Mouse (Mus musculus) embryo, embryonic 9.5 days (tissue): Measurements from ENCODE around the gene Angptl1.

Experiments used
- DNase-seq: peaks from one replicate; pipeline ENCODE4 v3.0.0-alpha.2; 2017; ENCODE audit errors: extremely low spot score

The Angptl1 gene

DNA sequence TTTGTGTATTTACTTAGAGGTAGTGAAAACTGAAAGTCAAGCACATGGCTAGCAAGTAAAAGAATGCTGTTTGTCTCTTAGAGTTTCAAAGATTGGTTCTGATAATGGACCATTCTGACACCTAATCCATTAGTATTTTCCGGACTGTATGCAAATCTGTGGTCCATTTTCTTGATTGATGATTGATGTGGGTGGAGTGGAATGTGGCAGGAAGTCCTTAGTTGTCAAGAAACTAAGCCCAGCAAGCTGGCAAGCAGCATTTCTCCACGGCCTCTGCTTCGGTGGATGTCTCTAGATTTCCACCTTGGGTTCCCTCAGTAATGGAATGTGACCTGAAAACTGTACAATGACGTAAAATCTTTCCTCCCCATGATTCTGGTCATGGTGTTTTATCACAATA is 32.3 kb downstream of the Angptl1 start:
- DNase-seq = no peak

DNA sequence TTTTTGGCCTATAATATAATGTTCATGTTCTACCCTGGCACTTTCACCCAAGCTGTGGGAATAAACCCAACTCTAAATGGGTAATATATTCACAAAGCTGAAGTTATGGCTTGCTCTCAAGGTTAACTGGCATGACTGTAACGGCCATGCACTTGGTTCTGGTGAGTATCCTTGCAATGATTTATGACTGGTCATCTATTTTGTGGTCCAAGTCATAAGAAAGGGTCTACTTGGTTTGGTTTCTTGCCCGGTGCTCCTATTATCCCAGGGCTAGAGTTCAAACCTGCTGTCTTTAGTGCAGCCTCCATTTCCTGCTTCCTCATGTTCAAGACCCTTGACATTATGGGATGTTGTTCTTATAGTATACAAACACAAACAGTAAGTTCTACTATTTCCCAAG is 46.4 kb downstream of the Angptl1 start:
- DNase-seq = no peak

DNA sequence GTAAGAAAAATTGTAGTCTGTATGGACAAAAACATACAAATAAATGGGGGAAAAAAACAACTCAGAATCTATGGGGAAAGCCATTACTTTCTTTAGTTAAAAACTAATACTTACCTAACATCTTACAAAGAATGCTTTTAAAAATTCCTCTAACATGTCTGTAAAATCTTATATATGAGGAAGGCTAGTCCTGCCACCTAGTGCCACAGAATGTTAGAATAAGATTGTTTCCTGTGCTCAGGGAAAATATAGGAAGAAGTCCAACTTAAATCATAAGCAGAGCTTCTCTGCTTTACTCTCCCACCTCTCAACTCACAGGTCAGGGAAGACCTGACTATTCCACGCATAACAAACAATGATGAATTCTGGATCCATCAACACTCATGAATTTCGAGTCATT is 47.5 kb downstream of the Angptl1 start:
- DNase-seq = no peak

DNA sequence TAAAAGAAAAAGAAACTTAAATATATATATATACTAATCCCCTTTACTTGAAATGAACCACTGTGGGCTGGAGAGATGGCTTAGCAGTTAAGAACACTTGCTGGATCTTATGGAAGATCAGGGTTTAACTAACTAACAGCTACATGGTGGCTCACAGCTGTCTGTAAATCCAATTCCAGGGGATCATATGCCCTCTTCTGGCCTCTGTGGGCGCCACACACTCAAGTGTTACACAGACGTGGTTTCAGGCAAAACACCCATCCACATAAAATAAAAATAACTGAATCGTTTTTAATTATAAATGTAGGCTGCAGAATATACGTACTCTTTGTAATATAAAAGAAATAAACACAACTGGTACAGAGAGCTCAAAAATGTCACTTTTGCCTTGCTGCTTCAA is 50.5 kb downstream of the Angptl1 start:
- no peak for DNase-seq

DNA sequence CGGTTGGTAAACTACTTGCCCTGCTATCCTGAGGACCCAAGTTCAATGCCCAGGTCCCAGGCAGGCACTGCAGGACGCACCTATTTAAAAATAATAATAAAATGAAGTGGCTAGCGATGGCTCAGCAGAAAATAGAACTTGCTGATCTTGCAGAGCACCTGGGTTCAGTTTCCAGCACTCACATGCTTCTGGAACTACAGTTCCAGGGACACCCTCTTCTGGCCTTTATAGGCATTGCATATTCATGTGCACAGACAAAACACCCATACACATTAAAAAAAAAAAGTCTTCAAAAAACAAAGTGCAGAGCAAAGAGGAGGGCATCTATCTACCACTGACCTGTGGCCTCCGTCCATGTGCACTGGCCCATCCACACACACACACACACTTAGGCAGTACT is 53.2 kb downstream of the Angptl1 start:
- peak; percentile 11 for DNase-seq

DNA sequence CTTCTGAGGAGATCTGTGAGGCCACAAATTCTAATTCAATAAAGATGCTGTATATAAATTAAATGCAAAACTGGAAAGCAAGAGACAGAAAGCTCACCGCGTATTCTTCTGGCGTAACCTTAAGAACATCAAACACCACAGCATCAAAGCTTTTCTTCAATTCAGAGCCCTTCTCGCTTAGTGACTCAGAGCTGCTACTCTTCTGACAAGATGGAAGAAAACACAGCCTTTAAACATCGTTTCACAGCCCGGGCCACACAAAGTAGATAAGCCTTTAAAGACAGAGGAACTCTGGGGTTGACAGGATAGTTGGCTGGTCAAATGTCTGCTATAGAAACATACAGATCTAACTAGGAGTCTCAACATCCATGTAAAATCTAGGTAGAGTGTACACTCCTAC is 63.3 kb downstream of the Angptl1 start:
- no peak for DNase-seq

DNA sequence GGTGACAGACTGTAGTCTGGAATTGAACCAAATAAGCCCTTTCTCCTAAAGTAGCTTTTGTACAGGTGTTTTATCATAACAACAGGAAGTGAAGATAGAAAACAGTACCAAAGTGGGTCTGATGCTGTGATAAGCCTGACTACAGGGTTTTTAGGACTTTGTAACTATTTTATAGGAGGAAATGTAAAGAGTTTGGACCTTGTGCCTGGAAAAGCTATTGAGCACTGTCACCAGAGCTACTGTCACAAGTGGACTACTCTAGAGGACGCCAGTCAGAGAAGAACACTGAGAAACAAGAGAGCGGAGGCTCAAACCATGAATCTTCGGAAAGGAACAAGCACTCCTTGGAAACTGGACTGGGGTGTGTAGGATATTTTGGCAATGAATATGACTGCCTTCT is 65.5 kb downstream of the Angptl1 start:
- DNase-seq = no peak

DNA sequence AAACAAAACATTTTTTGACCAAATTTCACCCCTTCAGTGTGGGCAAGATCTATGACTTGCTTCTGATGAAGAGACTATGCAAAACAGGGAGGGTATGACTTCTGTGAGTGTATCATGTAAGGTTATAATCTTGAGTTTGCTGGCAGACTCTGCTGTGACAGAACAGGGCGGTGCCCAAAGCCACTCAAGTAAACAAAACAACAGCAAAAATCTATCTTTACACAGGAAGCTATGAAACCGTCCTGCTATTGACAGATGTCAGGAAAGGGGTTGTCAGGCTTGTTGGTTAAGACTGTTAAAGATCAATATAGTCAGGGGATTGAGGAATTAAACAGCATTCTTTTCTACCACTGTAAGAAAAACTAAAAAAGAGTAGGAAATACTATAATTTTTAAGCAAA is 67.3 kb downstream of the Angptl1 start:
- no peak for DNase-seq

DNA sequence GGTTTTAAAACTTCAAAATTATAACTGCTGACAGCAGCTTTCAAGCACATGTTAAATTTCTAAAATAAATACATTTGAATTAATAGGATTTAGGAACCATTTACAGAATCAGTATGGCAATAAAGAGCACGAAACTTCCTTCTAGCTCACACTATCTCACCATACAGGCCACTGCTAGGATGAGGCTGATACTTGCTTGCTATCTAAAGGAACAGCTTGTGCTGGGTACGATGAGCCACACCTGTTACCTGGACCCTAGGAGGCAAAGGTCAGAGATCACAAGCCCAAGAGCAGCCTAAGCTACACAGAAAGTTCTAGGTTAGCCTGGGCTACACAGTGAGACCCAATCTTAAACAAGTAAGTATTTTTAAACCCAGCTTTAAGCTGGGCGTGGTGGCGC is 70.9 kb downstream of the Angptl1 start:
- DNase-seq = no peak

DNA sequence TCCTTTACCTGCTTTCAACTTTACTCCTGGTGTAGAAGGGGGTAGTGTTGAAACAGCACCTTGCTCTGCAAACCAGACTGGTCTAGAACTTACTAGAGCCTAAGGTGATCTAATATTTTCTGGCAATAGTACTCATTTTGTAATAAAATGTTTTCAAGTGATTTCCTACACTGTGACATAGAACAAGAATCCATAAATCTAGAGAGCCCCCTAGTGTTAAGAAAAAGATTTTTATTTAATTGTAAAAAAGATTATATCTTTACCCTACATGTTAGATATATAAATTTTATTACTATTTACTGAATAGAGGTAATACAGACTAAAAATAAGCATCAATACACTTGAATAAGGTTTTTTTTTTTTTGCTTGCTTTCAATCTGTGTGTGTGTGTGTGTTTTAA is 71.5 kb downstream of the Angptl1 start:
- DNase-seq = no peak
